Mouse (Mus musculus) midbrain, embryonic 16.5 days (tissue): ENCODE measurements around the gene Klra6. TPM values are rescaled to one million over a fixed set of nuclear protein-coding genes. Genes with fewer than 3 reads are reported as not detected.
"Not testable (repeated sequence)": the region's sequence is repeated elsewhere in the genome, so short reads cannot be mapped to it uniquely, and the experiment has no call there.

Source experiments
- ATAC-seq: fragments of 200-750 bp; cut with Nextera tagmentation; 2 replicates; pipeline ENCODE4 v1.8.0; 2017; ENCODE audit warnings: moderate TSS enrichment
- H3K27ac ChIP-seq: fragments of 300-500 bp; sonication (generic); 2 replicates; pipeline ENCODE4 v1.5.1; 2014; ENCODE audit warnings: mild to moderate bottlenecking, low read length, mixed read lengths
- H3K27me3 ChIP-seq: fragments of 300-500 bp; sonication (generic); 2 replicates; pipeline ENCODE4 v1.6.1; 2014; ENCODE audit warnings: low read depth, low read length, mixed read lengths; ENCODE audit not compliant: control insufficient read depth, insufficient read depth
- H3K36me3 ChIP-seq: fragments of 300-500 bp; sonication (generic); 2 replicates; pipeline ENCODE4 v1.6.1; 2014; ENCODE audit warnings: mild to moderate bottlenecking, low read length, moderate library complexity, mixed read lengths; ENCODE audit not compliant: control insufficient read depth, insufficient read depth
- H3K4me1 ChIP-seq: fragments of 300-500 bp; sonication (generic); 2 replicates; pipeline ENCODE4 v1.6.1; 2014; ENCODE audit warnings: mild to moderate bottlenecking, low read length, mixed read lengths; ENCODE audit not compliant: control insufficient read depth, insufficient read depth
- H3K4me2 ChIP-seq: fragments of 300-500 bp; sonication (generic); 2 replicates; pipeline ENCODE4 v1.6.1; 2014; ENCODE audit warnings: mild to moderate bottlenecking, low read length, mixed read lengths
- H3K4me3 ChIP-seq: fragments of 300-500 bp; sonication (generic); 2 replicates; pipeline ENCODE4 v1.5.1; 2014; ENCODE audit warnings: low read depth, mild to moderate bottlenecking, low read length, moderate library complexity, mixed read lengths
- H3K9ac ChIP-seq: fragments of 300-500 bp; sonication (generic); 2 replicates; pipeline ENCODE4 v1.6.1; 2014; ENCODE audit warnings: low read depth, low read length, mixed read lengths
- H3K9me3 ChIP-seq: fragments of 300-500 bp; sonication (generic); replicated peaks from 2 replicates; pipeline ENCODE4 v1.6.1; 2014; ENCODE audit warnings: mild to moderate bottlenecking, low read length, mixed read lengths; ENCODE audit not compliant: control insufficient read depth, poor library complexity, severe bottlenecking
- WGBS: fragments of 180-500 bp; shearing (Covaris S2); extraction: QIAGEN DNeasy Blood & Tissue Kit; methylation state at CpG from one replicate; pipeline ENCODE4 v1.1.7; 2014; 5-methylcytosine and 5-hydroxymethylcytosine counted together
- polyA plus RNA-seq: library from polyadenylated mRNA; unstranded; fragments of >200 nt; fragmentation: Nextera tagmentation; extraction: Ambion mirVana; gene quantifications from 2 replicates; pipeline ENCODE4 v1.2.1, GENCODE M21; 2015

Klra6 gene
- not detected in 2 replicates for polyA plus RNA-seq

DNA sequence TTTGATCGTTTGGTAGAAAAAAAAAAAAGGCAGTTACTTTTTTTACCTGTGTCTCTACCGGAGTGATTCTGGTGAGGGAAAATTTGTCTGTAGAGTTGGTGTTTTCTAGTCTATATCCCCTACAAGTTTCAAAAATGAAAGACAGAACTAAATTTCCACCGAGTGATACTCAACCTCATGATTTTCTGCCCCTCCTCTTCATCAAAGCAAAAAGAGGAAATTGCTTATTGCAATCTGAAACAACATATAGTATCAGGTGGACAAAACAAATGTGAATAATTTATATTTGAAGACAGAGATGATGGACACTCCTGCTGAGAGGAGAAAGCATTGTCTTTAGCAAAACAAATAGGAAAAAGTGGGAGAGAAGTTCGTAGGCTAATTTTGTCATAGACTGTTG lies at the start of gene Klra6:
Gene Klra6, minus strand, starts transcription at position 101 of the 400 bp plus-strand sequence.
- no peaks in the 10 kb centered on the region for H3K36me3 ChIP-seq
- H3K4me3 ChIP-seq: no peak within 1 kb of the TSS
- no peak within 1 kb of the TSS for H3K9ac ChIP-seq
- no peaks in the 10 kb centered on the region for H3K4me1 ChIP-seq
- H3K27me3 ChIP-seq: no peaks in the 10 kb centered on the region
- no peak within 1 kb of the TSS for H3K4me2 ChIP-seq
- 79% methylated on average over 4 of the region's 4 CpGs for WGBS
- ATAC-seq: no peak
- no peaks in the 10 kb centered on the region for H3K9me3 ChIP-seq
- H3K27ac ChIP-seq: no peak within 1 kb of the TSS

GRCm38 (mm10) chr6:130067171-130067570 lies 40.4 kb upstream of the Klra6 start, which contains the start of gene Klra4:
Gene Klra4 (minus strand): TSS chr6:130067271.
- H3K4me3 ChIP-seq, H3K4me1 ChIP-seq, H3K4me2 ChIP-seq, H3K27me3 ChIP-seq, H3K27ac ChIP-seq, H3K9ac ChIP-seq, ATAC-seq, H3K36me3 ChIP-seq: not testable (repeated sequence)
- WGBS: 71% methylated on average over 1 of the region's 1 CpGs
- peaks cover 11% of the 10 kb centered on the region; the same call in 1 of the 2 replicates for H3K9me3 ChIP-seq

GRCm38 (mm10) chr6:130065196-130065595 lies 38.4 kb upstream of the Klra6 start:
- no peak overlapping the region for H3K4me3 ChIP-seq
- H3K4me1 ChIP-seq: no peaks in the 10 kb centered on the region
- WGBS: 79% methylated on average over 5 of the region's 5 CpGs
- no peaks in the 10 kb centered on the region for H3K27me3 ChIP-seq
- H3K9ac ChIP-seq: no peak overlapping the region
- H3K4me2 ChIP-seq: no peak overlapping the region
- ATAC-seq: no peak
- peaks cover 4% of the 10 kb centered on the region; the same call in 1 of the 2 replicates for H3K9me3 ChIP-seq
- H3K36me3 ChIP-seq: no peaks in the 10 kb centered on the region
- no peak overlapping the region for H3K27ac ChIP-seq

- H3K27ac ChIP-seq, H3K9ac ChIP-seq, H3K36me3 ChIP-seq, H3K27me3 ChIP-seq, H3K4me1 ChIP-seq, H3K4me3 ChIP-seq, ATAC-seq, H3K9me3 ChIP-seq, H3K4me2 ChIP-seq: not testable (repeated sequence)
- WGBS: 53% methylated on average over 4 of the region's 4 CpGs
These were observed 8.4 kb upstream of the Klra6 start for GRCm38 (mm10) chr6:130035146-130035545.

- not testable (repeated sequence) for H3K4me1 ChIP-seq, ATAC-seq, H3K9ac ChIP-seq, H3K4me2 ChIP-seq, H3K36me3 ChIP-seq, H3K9me3 ChIP-seq, H3K4me3 ChIP-seq, H3K27me3 ChIP-seq, H3K27ac ChIP-seq
These were observed 4.8 kb upstream of the Klra6 start for GRCm38 (mm10) chr6:130031493-130032089.

Other genes starting within 250 kb of the Klra6 start
- not detected in 2 replicates for gene Gm156, start 242.7 kb downstream of the Klra6 start, polyA plus RNA-seq
- gene Gm17631, start 164.3 kb downstream of the Klra6 start, polyA plus RNA-seq: not detected in 2 replicates
- 0.15 TPM in 1 of 2 replicates, not detected in the other for gene Klra17, start 150.3 kb downstream of the Klra6 start, polyA plus RNA-seq
- not detected in 2 replicates for gene Klra5, start 109.3 kb downstream of the Klra6 start, polyA plus RNA-seq
- not detected in 2 replicates for gene Klra4, start 40.3 kb upstream of the Klra6 start, polyA plus RNA-seq
- not detected in 2 replicates for gene Klra8, start 102.9 kb upstream of the Klra6 start, polyA plus RNA-seq
- not detected in 2 replicates for gene Klra9, start 166.2 kb upstream of the Klra6 start, polyA plus RNA-seq
- gene Klra7, start 206.4 kb upstream of the Klra6 start, polyA plus RNA-seq: not detected in 2 replicates